Mouse (Mus musculus) forebrain, embryonic 11.5 days (tissue): ENCODE measurements at regions not wholly inside any gene's neighbourhood (a gene's known extent, or its start where the extent isn't known, plus 50 kb on each side); places are given as distances from the start of the nearest gene placed in this dataset.

ENCODE experiments used
- ATAC-seq: fragments of 200-750 bp; cut with Nextera tagmentation; replicated peaks from 2 replicates; pipeline ENCODE4 v1.8.0; 2017; ENCODE audit warnings: moderate TSS enrichment; ENCODE audit not compliant: low FRiP score
- DNase-seq: peaks from one replicate; pipeline ENCODE4 v3.0.0-alpha.2; 2017; ENCODE audit warnings: low spot score
- H3K27ac ChIP-seq: fragments of 300-500 bp; sonication (generic); 2 replicates; pipeline ENCODE4 v1.5.1; 2014; ENCODE audit warnings: low read depth, low read length
- H3K27me3 ChIP-seq: fragments of 300-500 bp; sonication (generic); 2 replicates; pipeline ENCODE4 v1.6.1; 2014; ENCODE audit warnings: mild to moderate bottlenecking, low read length, mixed read lengths; ENCODE audit not compliant: control insufficient read depth, insufficient read depth
- H3K36me3 ChIP-seq: fragments of 300-500 bp; sonication (generic); 2 replicates; pipeline ENCODE4 v1.6.1; 2014; ENCODE audit warnings: mild to moderate bottlenecking, low read length, moderate library complexity, mixed read lengths; ENCODE audit not compliant: control insufficient read depth, insufficient read depth
- H3K4me1 ChIP-seq: fragments of 300-500 bp; sonication (generic); replicated peaks from 2 replicates; pipeline ENCODE4 v1.6.1; 2014; ENCODE audit warnings: low read length, mixed read lengths; ENCODE audit not compliant: control insufficient read depth, insufficient read depth
- H3K4me2 ChIP-seq: fragments of 300-500 bp; sonication (generic); 2 replicates; pipeline ENCODE4 v1.6.1; 2014; ENCODE audit warnings: low read depth, mild to moderate bottlenecking, low read length, moderate library complexity, mixed read lengths; ENCODE audit not compliant: severe bottlenecking
- H3K4me3 ChIP-seq: fragments of 300-500 bp; sonication (generic); 2 replicates; pipeline ENCODE4 v1.5.1; 2014; ENCODE audit warnings: low read depth, low read length
- H3K9ac ChIP-seq: fragments of 300-500 bp; sonication (generic); 2 replicates; pipeline ENCODE4 v1.6.1; 2014; ENCODE audit warnings: low read length
- H3K9me3 ChIP-seq: fragments of 300-500 bp; sonication (generic); 2 replicates; pipeline ENCODE4 v1.6.1; 2016; ENCODE audit warnings: low read length, mixed read lengths; ENCODE audit not compliant: control insufficient read depth
- WGBS: fragments of 180-500 bp; shearing (Covaris S2); extraction: QIAGEN DNeasy Blood & Tissue Kit; methylation state at CpG from one replicate; pipeline ENCODE4 v1.1.7; 2014; 5-methylcytosine and 5-hydroxymethylcytosine counted together

- no peaks in the 10 kb centered on the region for H3K4me1 ChIP-seq
- no peaks in the 10 kb centered on the region for H3K27me3 ChIP-seq
- no peak for DNase-seq
- 34% methylated on average over 3 of the region's 3 CpGs for WGBS
- H3K9ac ChIP-seq = no peak overlapping the region
- H3K36me3 ChIP-seq = no peaks in the 10 kb centered on the region
- no peak overlapping the region for H3K4me2 ChIP-seq
- no peak overlapping the region for H3K4me3 ChIP-seq
- no peaks in the 10 kb centered on the region for H3K9me3 ChIP-seq
- ATAC-seq = 0 out of 2 replicates have a peak, but pooled peaks have one; percentile 28
- H3K27ac ChIP-seq = no peak overlapping the region
Observed at GRCm38 (mm10) chr9:76659798-76660197, 92.9 kb upstream of the Fam83b start.

DNA sequence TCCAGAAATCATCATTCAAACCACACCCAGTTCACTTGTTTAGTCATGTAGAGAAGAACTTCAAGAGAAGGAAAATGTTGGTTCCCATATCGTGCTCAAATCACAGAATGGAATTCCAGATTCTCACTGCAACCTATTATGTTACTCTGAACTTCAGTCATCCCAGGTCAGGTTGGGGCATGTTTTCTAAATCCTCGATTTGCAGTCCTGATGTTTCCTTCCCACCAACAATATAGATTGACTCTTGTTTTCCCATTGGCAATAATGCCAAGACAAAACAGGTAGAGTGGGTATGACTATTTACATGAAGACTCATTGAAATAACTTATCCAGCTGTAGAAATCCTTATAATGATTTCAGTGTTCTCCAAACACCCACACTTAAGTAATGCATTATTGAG, 86.4 kb upstream of the Fam83b start:
- Histone ChIP-seq H3K9ac (no peak overlapping the region), H3K27me3 (no peaks in the 10 kb centered on the region), H3K4me3 (no peak overlapping the region), H3K36me3 (no peaks in the 10 kb centered on the region), H3K4me2 (no peak overlapping the region), H3K27ac (no peak overlapping the region), H3K9me3 (no peaks in the 10 kb centered on the region), H3K4me1 (no peaks in the 10 kb centered on the region)
- WGBS = 86% methylated on average over 2 of the region's 2 CpGs
- DNase-seq (no peak), ATAC-seq (no peak)

DNA sequence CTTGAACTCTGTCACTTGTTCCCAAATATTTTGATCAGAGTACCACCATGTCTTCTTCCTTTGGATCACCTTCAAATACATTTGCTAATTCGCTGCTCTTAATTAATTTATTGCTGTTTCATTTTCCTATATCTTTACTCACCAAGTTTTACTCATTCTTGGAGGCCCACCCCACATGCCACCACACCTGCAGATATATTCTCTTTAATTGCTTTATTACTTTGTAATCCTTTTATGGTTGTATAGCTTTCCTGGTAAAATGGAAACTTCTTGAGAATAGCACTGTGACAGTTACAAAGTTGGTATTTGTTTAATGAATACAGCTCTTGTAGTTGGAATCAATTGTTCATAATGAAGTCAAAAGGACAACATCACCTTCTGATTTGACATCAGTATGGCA, 82.6 kb upstream of the Fam83b start:
- H3K36me3 ChIP-seq = no peaks in the 10 kb centered on the region
- ATAC-seq = no peak
- 91% methylated on average over 1 of the region's 1 CpGs for WGBS
- H3K4me2 ChIP-seq = no peak overlapping the region
- no peaks in the 10 kb centered on the region for H3K4me1 ChIP-seq
- no peak overlapping the region for H3K4me3 ChIP-seq
- no peak overlapping the region for H3K27ac ChIP-seq
- no peaks in the 10 kb centered on the region for H3K9me3 ChIP-seq
- no peak for DNase-seq
- H3K9ac ChIP-seq = no peak overlapping the region
- H3K27me3 ChIP-seq = no peaks in the 10 kb centered on the region

DNA sequence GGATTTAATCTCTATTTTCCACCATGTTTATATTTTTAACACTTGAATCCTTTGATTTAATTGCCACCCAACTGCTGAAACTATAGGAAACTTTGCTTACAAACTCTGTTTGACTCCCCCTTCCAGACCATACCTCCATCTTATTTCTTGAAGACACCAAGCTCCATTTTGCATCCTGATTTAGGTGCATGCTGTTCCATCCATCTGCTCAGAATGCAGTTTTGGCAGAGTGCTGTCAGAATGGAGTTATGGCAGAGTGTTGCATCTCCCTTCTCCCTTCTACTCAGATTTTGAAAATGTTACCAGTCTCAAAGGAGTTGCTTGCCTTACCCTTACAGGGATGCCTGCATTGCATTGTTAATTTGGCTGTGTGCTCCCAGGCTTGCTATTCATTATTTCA, 79.5 kb upstream of the Fam83b start:
- H3K9me3 ChIP-seq = no peaks in the 10 kb centered on the region
- ATAC-seq (no peak), DNase-seq (no peak)
- no peaks in the 10 kb centered on the region for H3K4me1 ChIP-seq
- no peak overlapping the region for H3K27ac ChIP-seq
- H3K4me3 ChIP-seq = no peak overlapping the region
- no peak overlapping the region for H3K9ac ChIP-seq
- no peak overlapping the region for H3K4me2 ChIP-seq
- no peaks in the 10 kb centered on the region for H3K36me3 ChIP-seq
- H3K27me3 ChIP-seq = no peaks in the 10 kb centered on the region
